Mouse (Mus musculus) cerebellum, postnatal 14 days (tissue): ENCODE measurements around the gene Kdm1a.

Experiments
- DNase-seq, 2 experiments: peaks; one replicate each; pipeline ENCODE4 v3.0.0; 2021; ENCODE audit warnings: mixed read lengths in 2 of 2

The Kdm1a gene

DNA sequence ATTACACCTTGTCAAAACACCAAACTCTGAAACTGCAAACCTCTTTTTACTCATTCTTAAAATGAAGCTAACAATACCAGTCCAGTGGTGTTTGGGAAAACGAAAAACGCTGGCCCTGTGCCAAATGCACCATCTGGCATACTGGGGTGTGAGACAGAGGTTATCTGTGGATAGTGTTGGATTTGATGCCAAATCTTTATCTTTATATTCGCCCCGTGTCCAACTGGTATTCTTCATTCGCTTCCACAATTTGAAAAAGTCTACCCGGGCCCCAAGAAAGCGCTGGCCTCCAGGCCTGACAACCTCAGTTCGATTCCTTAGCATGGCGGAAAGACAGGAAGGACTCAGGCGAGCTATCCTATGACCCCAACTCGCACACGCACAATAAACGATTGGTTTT, 1.0 kb downstream of the Kdm1a start:
- DNase-seq: peak; percentile 81 to 87

DNA sequence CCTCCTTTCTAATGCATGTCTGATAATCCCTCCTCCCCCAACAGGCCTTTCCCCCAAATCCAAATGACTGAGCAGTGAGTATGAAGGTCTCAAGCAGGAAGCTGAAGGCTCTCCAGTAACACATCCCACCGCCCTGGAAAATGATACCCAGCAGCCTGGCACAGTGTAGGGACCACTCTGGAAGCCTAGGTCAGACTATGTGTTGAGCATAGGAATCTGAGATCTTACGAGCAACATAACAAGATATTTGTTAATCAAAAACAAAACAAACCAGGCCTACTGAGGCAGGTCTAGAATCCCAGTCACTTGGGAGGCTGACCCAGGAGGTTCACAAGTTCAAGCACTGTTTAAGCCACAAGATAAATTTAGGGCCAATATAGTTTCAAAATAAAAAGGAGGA, 2.0 kb downstream of the Kdm1a start:
- no peak for DNase-seq

DNA sequence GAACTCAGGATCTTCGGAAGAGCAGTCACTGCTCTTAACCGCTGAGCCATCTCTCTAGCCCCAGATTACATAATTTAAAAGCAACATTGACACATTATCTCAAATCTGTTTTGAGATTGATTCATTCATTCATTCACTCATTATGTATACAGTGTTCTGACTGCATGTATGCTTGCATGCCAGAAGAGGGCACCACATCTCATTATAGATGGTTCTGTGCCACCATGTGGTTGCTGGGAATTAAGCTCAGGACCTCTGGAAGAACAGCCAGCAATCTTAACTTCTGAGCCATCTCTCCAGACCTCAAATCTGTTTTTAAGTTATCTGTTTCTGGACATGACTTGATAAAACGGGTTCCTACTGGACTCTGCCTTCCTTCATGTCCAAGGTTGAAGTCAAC, 2.7 kb downstream of the Kdm1a start:
- DNase-seq: no peak

DNA sequence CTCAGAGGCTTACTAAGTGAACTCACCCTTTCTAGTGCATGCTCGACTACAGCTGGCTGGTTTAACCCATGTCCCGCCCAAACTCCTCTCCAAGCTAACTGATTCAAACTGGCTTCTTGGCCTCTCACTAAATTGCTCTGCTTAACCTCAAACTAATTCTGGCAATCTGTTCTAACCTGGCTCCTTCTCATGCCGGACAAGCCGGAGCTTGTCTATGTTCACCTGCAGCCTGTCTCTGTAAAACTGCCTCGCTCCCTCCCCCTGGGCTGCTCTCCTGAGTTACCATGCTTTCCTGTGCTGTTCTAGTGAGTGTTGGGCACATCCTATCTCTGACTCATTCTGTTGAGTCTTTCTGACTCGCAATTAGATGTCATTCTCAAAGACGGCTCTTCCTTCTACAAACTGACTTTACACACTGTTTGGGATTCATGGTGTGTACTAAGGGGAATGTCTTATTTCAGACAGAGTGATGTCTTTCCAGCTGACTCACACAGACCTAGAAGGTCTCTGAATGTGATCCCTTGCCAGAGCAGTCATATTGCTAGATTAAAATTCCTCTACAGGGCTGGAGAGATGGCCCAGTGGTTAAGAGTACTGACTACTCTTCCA, 4.2 kb downstream of the Kdm1a start:
- DNase-seq: no peak

DNA sequence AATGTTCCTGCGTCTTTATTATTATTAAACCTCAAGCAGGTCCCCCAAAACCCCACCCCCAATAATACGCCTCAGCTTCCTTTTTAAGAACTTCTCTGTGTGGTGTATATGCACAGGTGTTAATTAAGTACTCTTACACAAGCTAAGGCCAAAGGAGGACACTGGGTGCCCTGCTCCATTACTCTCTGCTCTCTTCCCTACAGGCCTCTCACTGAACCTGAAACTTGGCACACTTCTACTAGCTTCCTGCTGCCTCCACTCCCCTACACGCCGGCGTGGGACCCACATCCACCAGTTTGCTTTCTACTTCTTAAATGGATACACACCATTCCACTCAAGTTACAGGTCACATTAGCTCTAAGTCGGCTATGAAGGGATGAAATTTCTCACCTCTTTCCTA, 7.3 kb downstream of the Kdm1a start:
- no peak for DNase-seq

DNA sequence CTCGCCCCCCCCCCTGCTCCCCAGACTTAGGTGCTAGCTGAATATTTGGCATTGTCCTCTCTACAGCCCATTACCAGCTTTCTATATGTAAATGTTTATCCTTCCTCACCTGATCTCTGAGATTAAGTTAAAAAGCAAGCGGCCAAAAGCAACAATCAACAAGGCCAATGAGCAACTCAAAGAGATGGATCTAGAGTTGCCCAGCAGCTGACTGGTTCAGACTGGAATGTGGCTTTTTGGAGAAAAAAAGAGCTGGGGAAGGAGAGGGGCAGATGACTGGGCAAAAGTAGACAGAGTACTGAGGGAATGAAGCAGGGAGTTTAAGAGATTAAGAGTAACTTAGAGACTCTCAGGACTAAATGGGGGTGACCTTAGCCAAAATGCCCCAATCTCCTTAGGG, 8.5 kb downstream of the Kdm1a start:
- no peak for DNase-seq

DNA sequence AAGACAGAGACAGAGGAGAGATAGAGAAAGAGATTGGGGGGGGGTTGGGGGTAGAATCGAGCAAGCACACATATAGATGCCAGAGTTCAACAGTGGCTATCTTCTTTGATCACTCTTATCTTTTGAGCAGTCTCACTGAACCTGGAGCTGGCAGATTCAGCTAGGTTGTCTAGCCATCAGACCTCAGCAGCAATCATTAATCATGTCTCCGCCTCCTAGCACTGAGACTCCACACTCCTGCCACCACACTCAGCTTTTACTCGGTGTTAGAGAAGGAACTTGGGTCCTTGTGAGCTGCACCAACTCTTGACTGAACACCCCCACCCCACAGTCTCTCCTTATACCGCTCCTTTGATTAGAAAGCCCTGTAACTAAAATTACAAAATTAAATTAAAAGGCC, 10.4 kb downstream of the Kdm1a start:
- DNase-seq: no peak

DNA sequence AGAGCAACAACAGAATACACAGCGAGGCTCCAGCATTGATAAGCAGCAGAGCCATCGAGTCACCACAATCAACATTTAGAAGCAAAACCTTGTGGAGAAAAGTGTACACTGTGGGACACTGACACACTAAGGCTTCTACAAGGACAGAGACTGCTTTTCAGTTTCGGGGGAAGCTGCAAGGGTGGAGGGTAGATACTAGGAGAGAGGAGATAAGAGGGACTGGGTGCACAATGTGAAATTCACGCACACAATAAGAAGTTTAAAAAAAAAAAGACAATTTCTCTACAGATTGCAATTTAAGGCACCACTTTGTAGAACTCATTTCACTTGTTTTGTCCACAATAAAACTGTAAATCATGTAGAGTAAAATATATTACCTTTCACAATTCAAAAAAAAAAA, 14.5 kb downstream of the Kdm1a start:
- DNase-seq: no peak

DNA sequence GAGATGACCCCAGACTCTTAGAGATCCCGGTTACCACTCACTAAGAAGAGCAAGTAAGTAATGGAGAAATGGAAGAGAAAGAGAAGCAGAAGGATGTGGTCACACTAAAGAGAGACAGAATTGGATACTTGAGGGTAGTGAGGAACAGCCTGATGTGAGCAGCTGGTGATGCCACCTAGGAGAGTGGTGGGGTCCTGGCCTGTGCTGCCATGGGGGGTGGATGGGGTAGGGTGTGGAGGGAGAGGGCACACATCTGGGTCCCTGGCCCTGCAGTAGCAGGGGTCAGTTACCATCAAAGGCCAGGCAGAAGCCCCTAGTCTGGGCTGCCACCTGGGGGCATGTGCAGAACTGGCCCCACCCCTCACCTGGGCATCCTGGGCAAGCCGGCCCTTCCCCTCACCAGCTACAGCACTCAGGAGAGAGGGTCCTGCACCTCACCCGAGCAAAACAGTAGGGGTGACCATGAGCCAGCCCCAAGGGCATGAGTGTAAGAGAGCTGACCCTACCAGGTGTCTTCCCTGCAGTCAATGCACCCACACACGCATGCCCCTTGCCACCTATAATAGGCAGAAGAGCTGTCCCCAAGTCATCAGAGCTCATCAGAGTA, 15.2 kb downstream of the Kdm1a start:
- no peak for DNase-seq

DNA sequence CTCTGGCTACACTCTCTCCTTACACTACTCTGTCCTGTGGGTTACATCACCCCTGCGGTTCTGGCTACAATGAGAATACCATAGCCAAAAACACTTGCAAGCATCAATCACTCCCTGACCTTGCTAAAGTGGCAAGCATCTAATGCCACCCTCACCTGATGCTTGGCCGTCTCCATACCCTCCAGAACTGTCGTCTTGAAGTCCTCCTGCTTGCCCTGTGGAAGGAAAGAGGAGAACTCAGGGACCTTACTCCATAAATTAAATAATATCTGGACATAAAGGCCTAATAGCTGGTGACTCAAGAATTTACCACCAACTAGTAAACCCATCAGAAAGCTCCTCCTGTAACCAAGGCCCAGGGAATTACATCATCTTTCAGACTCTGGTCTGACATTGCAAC, 20.6 kb downstream of the Kdm1a start:
- no peak for DNase-seq

DNA sequence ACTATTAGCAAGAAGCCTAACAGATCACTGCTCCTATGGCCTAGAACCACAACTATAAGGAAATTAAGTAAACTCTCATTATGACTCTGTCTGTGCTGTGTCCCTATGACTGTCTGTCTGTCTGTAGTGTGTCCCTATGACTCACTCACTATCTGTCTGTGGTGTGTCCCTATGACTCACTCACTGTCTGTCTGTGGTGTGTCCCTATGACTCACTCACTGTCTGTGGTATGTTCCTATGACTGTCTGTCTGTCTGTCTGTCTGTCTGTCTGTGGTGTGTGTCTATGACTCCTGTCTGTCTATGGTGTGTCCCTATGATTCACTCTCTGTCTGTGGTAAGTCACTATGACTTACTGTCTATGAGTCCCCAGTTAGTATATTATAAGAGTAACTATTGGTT, 32.5 kb downstream of the Kdm1a start:
- no peak for DNase-seq

DNA sequence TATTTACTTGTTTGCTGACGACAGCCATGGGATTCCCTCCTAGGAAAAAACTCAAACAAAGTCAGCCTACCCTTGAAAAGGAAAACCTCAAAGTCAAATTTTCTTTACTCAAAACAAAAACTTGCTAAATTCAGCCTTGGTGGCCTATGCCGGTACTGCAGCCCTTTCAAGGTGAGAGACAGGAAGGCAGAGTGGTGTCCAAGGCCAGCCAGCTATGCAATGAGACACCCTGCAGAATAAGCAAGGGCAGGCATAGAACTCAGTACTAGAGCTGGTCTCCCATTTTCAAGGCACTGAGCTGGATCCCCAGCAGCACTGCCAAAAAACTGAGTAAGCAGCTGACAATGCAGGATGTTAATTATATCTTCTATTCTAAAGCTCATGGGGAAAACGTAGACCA, 33.9 kb downstream of the Kdm1a start:
- DNase-seq: no peak

DNA sequence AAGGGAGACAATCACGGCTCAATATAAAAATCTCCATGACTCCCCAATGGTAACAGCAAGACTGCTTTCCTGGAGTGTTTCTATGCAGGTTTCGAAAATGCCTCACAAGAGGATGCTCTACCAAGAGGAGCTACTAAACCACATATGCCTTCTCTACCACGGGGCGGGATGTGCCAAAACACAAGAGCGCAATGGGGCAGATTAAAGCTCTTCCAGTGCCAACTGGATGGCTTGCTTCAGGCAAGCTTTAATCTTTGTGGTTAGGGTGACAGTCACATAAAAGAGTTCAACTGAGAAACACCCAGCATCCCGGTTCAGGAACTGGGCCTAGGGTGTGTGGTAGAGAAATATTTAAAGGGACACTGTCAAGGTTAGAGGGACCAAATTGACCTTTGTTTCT, 39.8 kb downstream of the Kdm1a start:
- DNase-seq: peak in 1 of 2 experiments; percentile 38

DNA sequence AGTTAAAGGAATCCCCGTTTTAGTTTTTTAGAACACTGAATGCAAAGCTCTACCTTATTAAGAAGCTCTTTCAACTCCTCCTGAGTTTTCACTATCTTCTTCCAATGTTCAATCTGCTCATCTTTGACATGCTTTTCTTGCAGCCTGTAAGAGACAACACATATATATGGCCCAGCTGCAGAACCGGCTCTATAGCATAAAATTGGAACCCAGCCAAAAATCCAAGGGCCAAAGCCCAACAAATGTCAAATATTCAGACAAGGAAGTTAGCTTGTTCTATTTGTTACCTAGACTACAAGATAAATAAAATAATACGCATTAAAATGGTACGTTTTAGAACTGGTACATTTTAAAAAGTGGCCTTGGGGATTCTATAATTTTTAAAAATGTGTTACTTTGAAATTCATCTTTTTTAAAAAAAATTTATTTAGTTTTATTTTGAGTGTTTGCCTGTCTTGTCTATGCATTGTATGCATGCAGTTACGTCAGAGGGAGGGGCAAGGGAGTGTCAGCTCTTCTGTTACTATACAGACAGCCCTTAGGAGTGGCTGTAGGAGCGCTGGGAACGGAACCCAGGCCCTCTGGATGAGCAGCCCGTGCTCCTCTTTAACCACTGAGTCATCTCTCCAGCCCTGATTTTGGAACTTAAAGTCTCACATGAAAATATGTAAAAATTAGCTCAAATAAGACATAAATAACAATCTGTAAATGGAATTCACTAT, 42.1 kb downstream of the Kdm1a start:
- DNase-seq: no peak

DNA sequence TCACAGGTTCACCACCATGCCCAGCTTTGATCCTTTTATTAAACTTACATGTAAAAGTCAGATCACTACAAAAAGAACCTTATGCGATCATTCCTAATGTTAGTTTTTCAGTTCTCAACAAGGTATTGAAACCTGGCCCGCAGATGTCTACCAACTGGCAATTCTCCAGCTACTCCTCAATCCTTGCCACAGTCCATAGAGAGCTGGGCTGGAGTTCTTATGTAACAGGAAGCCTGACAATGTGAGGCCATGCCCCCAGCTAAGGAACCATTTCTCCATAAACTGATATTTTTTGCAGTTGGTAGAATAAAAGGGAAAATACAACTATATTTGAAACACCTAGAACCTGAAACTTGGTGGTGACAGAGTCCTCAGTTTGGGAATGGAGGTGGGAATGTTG, 42.8 kb downstream of the Kdm1a start:
- no peak for DNase-seq

DNA sequence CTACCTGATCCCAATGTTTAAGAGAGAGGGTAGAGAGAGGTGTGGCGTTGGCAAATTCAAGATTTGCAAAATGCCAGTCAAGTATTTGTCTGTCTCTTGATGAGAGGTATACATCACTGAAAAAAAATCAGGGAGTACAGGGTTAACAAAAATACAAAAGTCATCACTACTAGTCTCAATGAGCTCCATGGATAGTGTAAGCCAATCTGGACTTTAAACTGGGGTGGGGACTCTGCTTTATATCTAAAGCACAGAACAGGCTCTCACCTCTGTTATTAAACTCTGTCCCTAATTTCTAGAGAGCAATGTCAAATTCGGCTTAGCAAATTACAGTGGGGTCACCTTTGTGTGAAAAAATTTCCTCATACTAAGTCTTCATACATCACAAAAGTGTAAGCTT, 44.9 kb downstream of the Kdm1a start:
- no peak for DNase-seq

DNA sequence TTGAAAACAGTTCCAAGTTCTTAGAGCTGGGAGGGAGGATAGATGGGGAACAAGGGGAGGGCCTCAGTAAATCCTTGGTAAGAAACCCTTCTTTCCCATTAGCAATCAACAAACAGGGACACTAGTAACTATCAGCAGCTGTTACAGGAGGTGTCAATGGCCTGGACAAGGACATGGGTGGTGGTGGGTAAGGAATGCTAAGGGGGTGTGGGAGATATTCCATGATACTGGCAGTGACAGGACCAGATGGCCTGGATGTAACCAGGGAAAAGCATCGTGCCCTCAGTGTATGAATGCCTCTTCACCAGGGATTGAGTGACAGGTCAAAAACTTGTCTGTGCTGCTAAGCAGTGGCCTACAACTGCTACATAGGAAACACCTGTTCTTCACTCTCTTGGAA, 49.4 kb downstream of the Kdm1a start:
- no peak for DNase-seq

DNA sequence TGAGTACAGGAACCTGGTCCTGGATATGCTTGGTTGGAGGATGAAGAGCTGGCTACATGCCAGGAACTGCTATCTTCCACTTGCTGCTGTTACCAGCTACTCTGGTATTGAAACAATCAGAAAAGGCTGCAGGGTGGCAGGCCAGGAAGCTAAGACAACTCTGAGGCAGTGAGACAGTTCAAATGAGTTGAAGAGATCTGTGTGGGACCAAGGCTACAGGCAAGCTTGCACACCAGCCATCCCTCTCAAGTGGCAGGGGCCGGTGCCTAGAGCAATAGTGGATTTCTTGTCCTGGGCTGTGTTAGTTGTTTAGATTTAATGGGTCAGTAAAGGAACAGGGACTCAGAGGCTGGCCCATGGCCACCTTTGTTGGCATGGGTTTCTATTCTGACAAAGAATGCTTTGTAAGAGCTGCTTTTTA, 54.1 kb downstream of the Kdm1a start:
- DNase-seq: peak; percentile 52 to 55

DNA sequence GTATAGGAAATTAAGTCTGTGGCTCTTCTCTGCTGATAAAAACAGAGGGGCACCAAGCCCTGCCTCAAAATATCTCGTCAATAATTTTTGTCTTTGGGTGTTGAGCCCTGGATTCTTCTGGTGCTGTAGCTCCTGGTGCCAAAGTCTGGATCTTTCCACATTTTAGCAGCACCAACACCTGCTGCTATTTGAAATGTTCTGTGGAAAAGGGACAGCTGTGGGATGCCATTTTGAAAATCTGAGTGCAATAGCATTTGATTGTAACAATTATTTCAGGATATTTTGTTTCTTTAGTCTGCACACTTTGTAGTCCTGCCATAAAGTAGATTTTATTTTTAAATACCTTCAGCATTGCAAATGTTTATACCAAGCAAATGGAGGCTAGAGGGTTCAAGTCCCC, 54.8 kb downstream of the Kdm1a start:
- no peak for DNase-seq

DNA sequence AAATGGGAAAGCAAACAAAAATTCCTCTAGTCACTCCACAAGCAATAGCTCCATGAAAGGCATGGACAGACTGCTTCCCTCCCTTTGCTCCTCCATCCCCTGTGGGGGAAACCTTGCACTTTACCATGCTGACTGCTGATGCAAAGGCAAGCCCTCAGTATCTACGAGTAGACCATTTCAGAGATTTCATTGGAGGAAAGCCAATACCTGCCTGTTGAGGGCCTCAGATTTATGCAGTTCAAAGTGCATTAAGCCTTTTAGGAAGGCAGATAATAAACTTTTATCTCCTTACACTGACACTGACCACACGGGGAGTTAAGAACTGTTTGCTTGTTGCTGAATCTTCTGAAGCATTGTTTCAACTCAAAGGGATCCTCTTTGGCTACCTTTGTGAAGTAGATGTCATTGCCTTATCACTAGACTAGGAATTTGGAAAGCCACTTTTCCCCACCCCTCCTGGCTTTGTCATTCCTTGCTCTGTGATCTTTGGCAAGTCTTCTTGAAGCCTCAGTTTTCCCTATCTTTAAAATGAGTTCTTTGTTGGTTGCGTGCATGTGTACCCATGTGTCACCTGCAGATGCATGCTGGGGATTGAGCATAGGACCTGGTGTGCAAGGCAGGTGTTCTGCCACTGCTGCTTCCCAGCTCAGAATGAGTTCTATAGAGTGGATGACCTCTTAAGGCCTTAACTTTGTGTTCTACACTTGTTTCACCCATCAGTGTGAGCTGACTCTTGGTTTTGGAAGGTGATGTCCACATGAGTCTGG, 56.1 kb downstream of the Kdm1a start:
- DNase-seq: no peak

DNA sequence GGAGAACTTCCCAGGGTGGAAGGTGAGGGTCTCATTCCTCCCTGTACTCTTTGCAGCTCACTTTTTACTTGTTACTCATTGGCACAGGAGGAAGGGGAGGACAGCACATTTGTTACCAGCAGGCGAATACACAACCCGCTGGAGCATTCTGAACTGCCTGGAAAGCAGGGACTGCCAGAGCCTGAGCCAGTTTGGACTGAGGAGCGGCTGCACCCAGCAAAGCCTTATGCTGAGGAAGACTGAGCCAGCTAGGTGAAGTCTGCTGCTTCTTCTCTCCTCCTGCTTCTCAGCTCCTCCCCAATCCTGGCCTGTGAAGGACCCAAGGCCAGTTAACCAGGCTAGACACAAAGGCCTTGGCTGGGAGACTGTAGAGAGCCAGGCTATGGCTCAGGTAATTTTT, 57.4 kb downstream of the Kdm1a start:
- DNase-seq: peak; percentile 47 to 63

DNA sequence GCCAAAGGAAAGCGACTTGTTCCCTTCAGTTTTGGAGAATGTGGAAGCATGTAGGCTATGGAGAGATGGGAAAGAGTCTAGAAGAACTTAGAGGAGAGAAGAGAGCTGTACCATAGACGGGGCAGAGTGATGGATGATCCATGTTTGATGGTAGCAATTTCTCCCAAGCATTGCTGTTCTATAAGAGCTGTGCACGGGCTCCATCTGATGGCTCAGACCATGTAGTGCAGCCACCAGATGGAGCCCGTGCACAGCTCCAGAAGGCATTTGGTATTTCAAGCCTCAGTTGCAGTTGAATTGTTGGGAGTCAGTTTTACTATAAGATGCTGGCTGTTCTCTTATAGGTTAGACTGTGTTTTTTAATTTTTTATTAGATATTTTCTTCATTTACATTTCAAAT, 76.1 kb downstream of the Kdm1a start:
- DNase-seq: peak; percentile 77 to 82

DNA sequence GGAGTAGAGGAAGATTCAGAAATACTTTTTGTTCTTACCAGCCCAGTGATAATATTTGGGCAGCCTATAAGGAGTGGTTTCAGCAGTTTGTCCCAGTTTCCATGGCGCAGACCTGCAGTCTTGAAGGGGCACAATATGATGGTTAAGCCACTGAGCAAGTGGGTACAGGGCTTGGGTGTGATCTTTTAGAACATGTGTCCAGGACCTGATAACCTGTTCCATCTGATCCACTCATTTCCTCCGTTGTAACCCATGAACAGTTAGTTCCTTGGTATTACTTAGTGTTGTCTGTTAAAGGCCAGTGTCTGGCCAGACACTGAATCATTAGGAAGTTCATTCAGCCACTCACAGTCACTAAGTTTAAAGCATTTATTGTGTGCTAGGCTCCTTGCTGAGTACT, 78.2 kb downstream of the Kdm1a start:
- no peak for DNase-seq

DNA sequence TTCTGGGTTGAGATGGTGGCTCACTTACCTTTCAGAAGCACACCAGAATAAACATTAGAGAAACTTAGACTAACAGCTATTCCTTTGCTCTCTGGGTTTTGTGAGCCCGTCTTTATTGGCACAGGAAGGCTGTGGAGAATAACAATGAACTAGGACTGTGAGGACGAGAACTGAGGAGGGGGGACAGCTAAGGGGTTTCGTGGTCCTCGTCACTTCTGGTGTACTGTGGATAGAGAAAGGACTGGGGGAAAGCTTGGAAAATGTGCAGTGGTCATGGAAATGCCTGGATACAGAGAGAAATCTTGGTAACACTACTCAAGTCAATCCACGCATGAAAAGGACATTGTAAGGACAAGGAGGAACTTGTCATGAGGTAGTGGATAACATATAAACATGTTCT, 80.6 kb downstream of the Kdm1a start:
- DNase-seq: no peak
